Mouse (Mus musculus): ENCODE results near the gene Acox1. TPM values are rescaled to one million over a fixed set of nuclear protein-coding genes. Genes with fewer than 3 reads are reported as not detected.

Gene Acox1
- total and polyA plus RNA-seq, 2 experiments from 2014 or later, result 66.1 to 116 TPM

- Histone ChIP-seq H3K27ac (ENCODE audit: low read depth, low read length) (no peak overlapping the region), H3K27me3 (ENCODE audit: insufficient read depth, low read length) (no peaks in the 10 kb centered on the region), H3K4me1 (ENCODE audit: insufficient read depth, low read length) (peaks cover 6% of the 10 kb centered on the region; the same call in 1 of the 2 replicates), H3K9me3 (ENCODE audit: low read length) (no peaks in the 10 kb centered on the region), H3K36me3 (ENCODE audit: insufficient read depth, low read length) (peaks cover 25% of the 10 kb centered on the region), H3K4me2 (ENCODE audit: low read depth, low read length, poor library complexity, severe bottlenecking) (no peak overlapping the region), H3K4me3 (ENCODE audit: low read depth, low read length) (no peak overlapping the region), H3K9ac (replicated peaks; ENCODE audit: low read length, poor library complexity, severe bottlenecking) (no peak overlapping the region)
- TF ChIP-seq CTCF (IDR thresholded peaks at IDR 0.05), result peak; percentile 63
- ATAC-seq (ENCODE audit: low FRiP score) (no peak), DNase-seq (ENCODE audit: low spot score) (no peak)
- WGBS, result 85% methylated on average over 16 of the region's 16 CpGs
Measured at GRCm38 (mm10) chr11:116132366-116133333, 66.2 kb downstream of the Acox1 start.

GRCm38 (mm10) chr11:116131349-116132170 is 67.3 kb downstream of the Acox1 start:
- peak overlapping the region; percentile 79; the same call in 1 of the 2 replicates for H3K9ac ChIP-seq (replicated peaks; ENCODE audit: low read length, poor library complexity, severe bottlenecking)
- ATAC-seq (ENCODE audit: low FRiP score), result no peak
- H3K4me2 ChIP-seq (ENCODE audit: low read depth, low read length, poor library complexity, severe bottlenecking), result peak overlapping the region; percentile 73
- no peaks in the 10 kb centered on the region for H3K9me3 ChIP-seq (ENCODE audit: low read length)
- H3K27me3 ChIP-seq (ENCODE audit: insufficient read depth, low read length), result no peaks in the 10 kb centered on the region
- H3K4me3 ChIP-seq (ENCODE audit: low read depth, low read length), result peak overlapping the region; percentile 57
- no peak for DNase-seq (ENCODE audit: low spot score)
- no peak overlapping the region for H3K27ac ChIP-seq (ENCODE audit: low read depth, low read length)
- WGBS, result 86% methylated on average over 15 of the region's 15 CpGs
- peaks cover 26% of the 10 kb centered on the region for H3K36me3 ChIP-seq (ENCODE audit: insufficient read depth, low read length)
- TF ChIP-seq CTCF (IDR thresholded peaks at IDR 0.05), result no peak
- peaks cover 6% of the 10 kb centered on the region; the same call in 1 of the 2 replicates for H3K4me1 ChIP-seq (ENCODE audit: insufficient read depth, low read length)

GRCm38 (mm10) chr11:116130488-116131205 is 68.2 kb downstream of the Acox1 start, which contains the start of gene Trim65:
Gene Trim65, minus strand, starts transcription at chr11:116131128.
- DNase-seq (ENCODE audit: low spot score), result peak; percentile 93
- Histone ChIP-seq H3K27me3 (ENCODE audit: insufficient read depth, low read length) (no peaks in the 10 kb centered on the region), H3K4me1 (ENCODE audit: insufficient read depth, low read length) (peaks cover 6% of the 10 kb centered on the region; the same call in 1 of the 2 replicates), H3K4me2 (ENCODE audit: low read depth, low read length, poor library complexity, severe bottlenecking) (peak within 1 kb of the TSS; percentile 73), H3K36me3 (ENCODE audit: insufficient read depth, low read length) (peaks cover 35% of the 10 kb centered on the region), H3K9me3 (ENCODE audit: low read length) (no peaks in the 10 kb centered on the region), H3K4me3 (ENCODE audit: low read depth, low read length) (peak within 1 kb of the TSS; percentile 57), H3K27ac (ENCODE audit: low read depth, low read length) (peak within 1 kb of the TSS; percentile 89), H3K9ac (replicated peaks; ENCODE audit: low read length, poor library complexity, severe bottlenecking) (peak within 1 kb of the TSS; percentile 79)
- 1% methylated on average over 67 of the region's 69 CpGs for WGBS
- peak; percentile 89 for ATAC-seq (ENCODE audit: low FRiP score)
- peak; percentile 95 for TF ChIP-seq CTCF (IDR thresholded peaks at IDR 0.05)

- Histone ChIP-seq H3K4me2 (ENCODE audit: low read depth, low read length, poor library complexity, severe bottlenecking) (peak overlapping the region; percentile 73), H3K36me3 (ENCODE audit: insufficient read depth, low read length) (peaks cover 35% of the 10 kb centered on the region), H3K27me3 (ENCODE audit: insufficient read depth, low read length) (no peaks in the 10 kb centered on the region), H3K4me3 (ENCODE audit: low read depth, low read length) (peak overlapping the region; percentile 57), H3K9ac (replicated peaks; ENCODE audit: low read length, poor library complexity, severe bottlenecking) (peak overlapping the region; percentile 79), H3K27ac (ENCODE audit: low read depth, low read length) (peak overlapping the region; percentile 89), H3K4me1 (ENCODE audit: insufficient read depth, low read length) (peaks cover 6% of the 10 kb centered on the region; the same call in 1 of the 2 replicates), H3K9me3 (ENCODE audit: low read length) (no peaks in the 10 kb centered on the region)
- ATAC-seq (ENCODE audit: low FRiP score) (peak; percentile 24), DNase-seq (ENCODE audit: low spot score) (no peak)
- TF ChIP-seq CTCF (IDR thresholded peaks at IDR 0.05), result no peak
- 29% methylated on average over 8 of the region's 8 CpGs for WGBS
Measured at GRCm38 (mm10) chr11:116129993-116130487, 68.8 kb downstream of the Acox1 start.

Measured in midbrain, postnatal 0 days (tissue).